Mouse (Mus musculus) heart, adult 2 months (tissue): Measurements from ENCODE around the gene Garem2.

Source experiments
- CTCF ChIP-seq: fragments of 200-600 bp; IDR thresholded peaks from 2 replicates; pipeline ENCODE4 v1.8.1; 2022; ENCODE audit warnings: antibody characterized with exemption, mild to moderate bottlenecking, moderate library complexity
- POLR2A ChIP-seq: fragments of 200-500 bp; IDR thresholded peaks from 2 replicates; pipeline ENCODE4 v1.6.1; 2011; ENCODE audit warnings: mild to moderate bottlenecking, low read depth, low read length, control low read depth; ENCODE audit not compliant: insufficient read depth

GRCm38 (mm10) chr5:30112533-30113068 is 7.6 kb downstream of the Garem2 start:
- TF ChIP-seq CTCF (0 out of 2 replicates have a peak, but pooled peaks have one; percentile 12), POLR2A (no peak)
